Mouse (Mus musculus) ES-E14 (cell line): ENCODE results near the gene Spata9. TPM values are rescaled to one million over a fixed set of nuclear protein-coding genes. Genes with fewer than 3 reads are reported as not detected.

Experiments used
- DNase-seq: peaks from one replicate; pipeline ENCODE4 v3.0.0-alpha.2; 2013; ENCODE audit warnings: low read depth, low spot score
- H3K27ac ChIP-seq: 2 replicates; pipeline ENCODE4 v1.5.1; 2012; ENCODE audit warnings: low read depth, mild to moderate bottlenecking, low read length, moderate library complexity, mixed read lengths; ENCODE audit not compliant: poor library complexity, insufficient read depth, severe bottlenecking
- H3K36me3 ChIP-seq: 2 replicates; pipeline ENCODE4 v1.6.1; 2012; ENCODE audit warnings: mild to moderate bottlenecking, low read length, moderate library complexity, mixed read lengths; ENCODE audit not compliant: control insufficient read depth, poor library complexity, insufficient read depth, severe bottlenecking
- H3K4me1 ChIP-seq, 2 experiments: fragments of 150-350 bp in 1 of 2; sonication (generic) in 1 of 2; 2 replicates each; pipeline ENCODE4 v1.6.1; 2012; ENCODE audit warnings: low read length in 2 of 2, mild to moderate bottlenecking in 1 of 2, mixed read lengths in 1 of 2; ENCODE audit not compliant: control insufficient read depth in 2 of 2, insufficient read depth in 2 of 2, poor library complexity in 1 of 2
- H3K4me3 ChIP-seq, 2 experiments: fragments of 150-350 bp in 1 of 2; sonication (generic) in 1 of 2; 2 replicates each; pipeline ENCODE4 v1.5.1; 2012; ENCODE audit warnings: low read length in 2 of 2, low read depth in 1 of 2, mild to moderate bottlenecking in 1 of 2, mixed read lengths in 1 of 2; ENCODE audit not compliant: insufficient read depth in 1 of 2, poor library complexity in 1 of 2, severe bottlenecking in 1 of 2
- H3K9ac ChIP-seq: 2 replicates; pipeline ENCODE4 v1.6.1; 2012; ENCODE audit warnings: low read depth, mild to moderate bottlenecking, low read length, mixed read lengths; ENCODE audit not compliant: poor library complexity, insufficient read depth, severe bottlenecking
- H3K9me3 ChIP-seq: fragments of 150-350 bp; sonication (generic); 2 replicates; pipeline ENCODE4 v1.6.1; 2012; ENCODE audit warnings: low read depth, mild to moderate bottlenecking, low read length; ENCODE audit not compliant: control insufficient read depth, insufficient read depth
- CHD2 ChIP-seq: IDR thresholded peaks from 2 replicates; pipeline ENCODE4 v1.6.1; 2014; ENCODE audit warnings: mild to moderate bottlenecking, low read depth, low read length, inconsistent platforms
- HCFC1 ChIP-seq: IDR thresholded peaks from 2 replicates; pipeline ENCODE4 v1.6.1; 2012; ENCODE audit warnings: low read length, inconsistent platforms, borderline replicate concordance; ENCODE audit not compliant: insufficient read depth
- MAFK ChIP-seq: IDR thresholded peaks from 2 replicates; pipeline ENCODE4 v1.6.1; 2014; ENCODE audit warnings: mild to moderate bottlenecking, low read depth, low read length, inconsistent platforms; ENCODE audit not compliant: insufficient read depth
- ZC3H11A ChIP-seq: IDR thresholded peaks from 2 replicates; pipeline ENCODE4 v1.6.1; 2012; ENCODE audit warnings: low read depth, mild to moderate bottlenecking, inconsistent platforms, low read length, borderline replicate concordance
- ZNF384 ChIP-seq: IDR thresholded peaks from 2 replicates; pipeline ENCODE4 v1.6.1; 2012; ENCODE audit warnings: low read depth, low read length, inconsistent platforms
- in situ Hi-C, 2 experiments: fragments of 600-800 bp; cut with MboI; formaldehyde crosslinking; loops; one replicate each; pipeline ENCODE4 v1.15.1; 2025; ENCODE audit warnings: low sequenced_read_pairs in 2 of 2, inconsistent platforms in 1 of 2; ENCODE audit not compliant: unreplicated experiment in 2 of 2
- total RNA-seq: library from RNA; depleted of rRNA; stranded (reverse); fragments of 300-350 nt; gene quantifications from 2 replicates; pipeline ENCODE4 v1.2.3, GENCODE M21; 2012

Spata9 gene
- total RNA-seq, 1 experiment: not detected

DNA sequence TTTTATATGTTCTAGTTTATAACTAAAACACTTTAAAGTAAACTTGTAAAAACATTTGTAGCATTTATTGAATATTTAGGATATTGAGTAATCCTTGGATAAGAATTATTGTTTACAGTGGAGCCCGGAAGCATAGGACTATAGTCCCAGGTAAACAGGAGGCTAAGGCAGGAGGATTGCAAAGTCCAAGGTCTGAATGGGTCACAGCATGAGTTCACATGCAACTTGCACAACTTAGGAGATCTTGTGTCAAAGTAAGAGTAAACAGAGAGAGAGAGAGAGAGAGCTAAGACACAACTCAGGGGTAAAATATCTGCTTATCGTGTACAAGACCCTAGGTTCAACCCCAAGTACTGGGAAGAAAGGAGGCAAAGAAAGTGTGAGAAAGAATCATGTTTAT, 9.7 kb downstream of the Spata9 start:
- no peak overlapping the region for H3K4me3 ChIP-seq
- H3K4me1 ChIP-seq: no peaks in the 10 kb centered on the region
- no peaks in the 10 kb centered on the region for H3K36me3 ChIP-seq
- no peak for DNase-seq
- no peak overlapping the region for H3K27ac ChIP-seq
- no peak overlapping the region for H3K9ac ChIP-seq
- in situ Hi-C loops: no loop called here
- no peaks in the 10 kb centered on the region for H3K9me3 ChIP-seq
- no peak for TF ChIP-seq ZC3H11A
- TF ChIP-seq CHD2: no peak
- no peak for TF ChIP-seq MAFK
- TF ChIP-seq HCFC1: no peak
- TF ChIP-seq ZNF384: no peak

DNA sequence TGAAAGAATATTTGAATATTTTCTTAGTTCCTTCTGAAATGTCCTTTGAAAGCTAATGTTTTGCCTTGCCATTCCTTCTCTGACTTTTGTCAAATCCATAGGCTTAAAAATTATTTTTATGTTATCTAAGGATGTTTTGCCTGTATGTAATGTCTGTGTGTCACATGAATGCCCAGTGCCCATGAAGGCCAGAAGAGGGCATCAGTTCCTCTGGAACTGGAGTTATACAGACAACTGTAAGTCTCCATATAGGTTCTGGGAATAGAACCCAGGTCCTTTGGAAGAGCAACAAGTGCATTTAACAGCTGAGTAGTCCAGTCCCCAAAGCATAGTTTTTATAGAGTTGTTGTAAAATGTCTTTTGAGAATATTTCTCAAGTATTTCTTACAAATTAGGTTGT, 15.0 kb downstream of the Spata9 start:
- H3K36me3 ChIP-seq: no peaks in the 10 kb centered on the region
- no peak overlapping the region for H3K4me3 ChIP-seq
- no peak for DNase-seq
- H3K27ac ChIP-seq: no peak overlapping the region
- H3K4me1 ChIP-seq: no peaks in the 10 kb centered on the region
- TF ChIP-seq ZC3H11A: no peak
- TF ChIP-seq CHD2: no peak
- TF ChIP-seq ZNF384: no peak
- no peak for TF ChIP-seq MAFK
- TF ChIP-seq HCFC1: no peak
- no peak overlapping the region for H3K9ac ChIP-seq
- in situ Hi-C loops: no loop called here
- no peaks in the 10 kb centered on the region for H3K9me3 ChIP-seq

DNA sequence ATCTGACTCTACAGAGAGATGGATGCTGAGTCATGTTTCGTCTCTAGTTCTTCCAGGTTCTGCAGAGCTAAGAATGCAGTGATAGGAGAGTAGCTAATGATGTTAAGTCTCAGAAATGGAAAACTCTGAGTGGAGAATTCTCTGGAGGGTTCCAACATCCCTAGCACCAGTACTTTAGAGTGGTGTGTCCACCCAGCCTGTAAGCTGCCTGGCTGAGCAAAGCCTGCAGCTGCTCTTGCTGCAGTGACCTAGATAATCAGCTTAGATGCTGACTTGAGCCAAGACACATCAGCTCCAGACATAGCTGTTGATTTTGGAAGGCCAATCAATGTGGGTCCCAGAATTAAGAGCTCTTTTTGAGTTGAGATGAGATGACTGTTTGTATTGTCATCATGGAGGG, 21.1 kb downstream of the Spata9 start:
- H3K36me3 ChIP-seq: no peaks in the 10 kb centered on the region
- TF ChIP-seq ZC3H11A (no peak), CHD2 (no peak), ZNF384 (no peak), HCFC1 (no peak), MAFK (no peak)
- DNase-seq: no peak
- no peaks in the 10 kb centered on the region for H3K4me1 ChIP-seq
- no peak overlapping the region for H3K9ac ChIP-seq
- in situ Hi-C loops: no loop called here
- H3K9me3 ChIP-seq: no peaks in the 10 kb centered on the region
- no peak overlapping the region for H3K27ac ChIP-seq
- no peak overlapping the region for H3K4me3 ChIP-seq

DNA sequence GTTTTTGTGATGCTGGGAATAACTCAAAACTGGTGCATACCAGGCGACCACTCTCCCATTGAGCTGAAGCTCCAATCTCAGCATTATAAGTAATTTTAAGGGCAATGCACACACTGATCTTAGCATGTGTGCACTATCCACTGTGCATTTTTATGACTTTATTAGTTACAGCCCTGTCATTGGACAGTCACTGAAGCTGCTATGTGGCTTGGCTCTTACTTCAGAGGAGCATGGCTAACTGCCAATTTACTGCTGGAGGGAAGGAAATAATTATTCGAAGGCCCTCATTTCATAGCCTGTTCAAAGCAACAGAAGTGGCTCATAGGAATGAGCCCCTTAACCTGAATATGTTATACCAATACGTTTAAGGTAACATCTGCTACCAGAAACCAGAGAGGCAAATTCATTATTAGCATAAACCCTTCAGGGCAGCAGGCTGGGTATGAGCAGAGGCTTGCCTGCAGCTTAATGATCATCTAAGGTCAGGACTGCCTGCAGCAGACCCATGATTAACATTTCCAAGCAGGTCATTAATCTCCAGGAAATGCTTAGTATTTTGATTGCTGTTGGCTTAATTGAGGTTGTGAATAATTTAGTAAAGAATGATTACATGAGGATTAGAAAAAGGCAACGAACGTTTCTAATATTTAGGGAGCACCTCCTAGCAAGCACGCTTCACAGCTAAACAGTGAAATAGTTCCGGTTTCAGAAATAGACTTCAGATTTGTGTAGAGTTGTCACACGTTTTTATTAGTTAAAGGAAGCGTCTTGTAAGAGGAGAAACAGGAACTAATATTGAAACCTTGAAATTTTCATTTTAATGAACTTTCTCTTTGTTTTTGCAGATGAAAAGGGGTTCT, 25.4 kb downstream of the Spata9 start:
- DNase-seq: no peak
- H3K4me3 ChIP-seq: no peak overlapping the region
- TF ChIP-seq MAFK (no peak), CHD2 (no peak), HCFC1 (no peak), ZNF384 (no peak), ZC3H11A (no peak)
- no peak overlapping the region for H3K9ac ChIP-seq
- H3K36me3 ChIP-seq: no peaks in the 10 kb centered on the region
- in situ Hi-C loops: no loop called here
- no peaks in the 10 kb centered on the region for H3K9me3 ChIP-seq
- no peaks in the 10 kb centered on the region for H3K4me1 ChIP-seq
- H3K27ac ChIP-seq: no peak overlapping the region

DNA sequence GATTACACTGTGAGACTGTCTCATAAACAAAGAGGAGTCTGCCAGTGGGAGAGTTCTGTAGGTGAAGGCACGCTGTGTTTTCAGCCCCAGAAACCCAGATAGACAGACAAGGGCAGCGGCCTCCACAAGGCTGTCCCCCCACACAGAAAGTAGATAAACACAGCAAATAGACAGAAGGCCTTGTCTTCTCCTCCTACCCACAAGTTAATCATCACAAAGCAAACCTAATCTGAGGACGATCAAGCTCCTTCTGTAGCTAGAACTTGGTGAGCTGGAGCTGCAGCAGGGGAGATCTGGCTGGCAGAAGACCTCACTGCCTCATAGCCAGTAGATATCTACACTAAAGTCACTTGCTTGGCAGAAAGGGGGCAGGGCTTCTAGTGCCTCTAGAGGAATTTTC, 36.3 kb downstream of the Spata9 start:
- Histone ChIP-seq H3K27ac (no peak overlapping the region), H3K4me1 (no peaks in the 10 kb centered on the region), H3K9ac (no peak overlapping the region), H3K4me3 (no peak overlapping the region), H3K9me3 (no peaks in the 10 kb centered on the region), H3K36me3 (no peaks in the 10 kb centered on the region)
- no peak for DNase-seq
- in situ Hi-C loops: no loop called here
- no peak for TF ChIP-seq ZC3H11A
- no peak for TF ChIP-seq CHD2
- no peak for TF ChIP-seq HCFC1
- no peak for TF ChIP-seq MAFK
- no peak for TF ChIP-seq ZNF384
